Mouse (Mus musculus): ENCODE measurements around the gene Echdc2. TPM values are rescaled to one million over a fixed set of nuclear protein-coding genes. Genes with fewer than 3 reads are reported as not detected.
"Not testable (repeated sequence)": the region's sequence is repeated elsewhere in the genome, so short reads cannot be mapped to it uniquely, and the experiment has no call there.

Echdc2 gene
- polyA plus RNA-seq (2015; fragmentation: Nextera tagmentation; extraction: Ambion mirVana): 44.1 and 45.7 TPM in 2 replicates

- WGBS: under 1% methylated on average over 43 of the region's 43 CpGs
- ATAC-seq (ENCODE audit: insufficient number of reproducible peaks, low FRiP score, low TSS enrichment, low read depth): no peak
- Histone ChIP-seq H3K4me2 (peak within 1 kb of the TSS; percentile 88), H3K9ac (peak within 1 kb of the TSS; percentile 64), H3K4me1 (0 out of 2 replicates have a peak, but pooled peaks cover 7% of the 10 kb centered on the region), H3K27ac (0 out of 2 replicates have a peak within 1 kb of the TSS, but pooled peaks have one; percentile 11), H3K9me3 (no peaks in the 10 kb centered on the region), H3K4me3 (peak within 1 kb of the TSS; percentile 66), H3K36me3 (peaks cover 7% of the 10 kb centered on the region; the same call in 1 of the 2 replicates), H3K27me3 (no peaks in the 10 kb centered on the region)
These were observed at the start of gene Echdc2 for GRCm38 (mm10) chr4:108165152-108165895. Gene Echdc2, plus strand, starts transcription at chr4:108165437.

GRCm38 (mm10) chr4:108116466-108116865 is 48.8 kb upstream of the Echdc2 start:
- Histone ChIP-seq H3K4me1 (0 out of 2 replicates have a peak, but pooled peaks cover 3% of the 10 kb centered on the region), H3K27me3 (no peaks in the 10 kb centered on the region), H3K9me3 (no peaks in the 10 kb centered on the region), H3K4me3 (no peak overlapping the region), H3K9ac (no peak overlapping the region), H3K27ac (no peak overlapping the region), H3K4me2 (no peak overlapping the region), H3K36me3 (no peaks in the 10 kb centered on the region)
- 88% methylated on average over 2 of the region's 2 CpGs for WGBS
- no peak for ATAC-seq (ENCODE audit: insufficient number of reproducible peaks, low FRiP score, low TSS enrichment, low read depth)

DNA sequence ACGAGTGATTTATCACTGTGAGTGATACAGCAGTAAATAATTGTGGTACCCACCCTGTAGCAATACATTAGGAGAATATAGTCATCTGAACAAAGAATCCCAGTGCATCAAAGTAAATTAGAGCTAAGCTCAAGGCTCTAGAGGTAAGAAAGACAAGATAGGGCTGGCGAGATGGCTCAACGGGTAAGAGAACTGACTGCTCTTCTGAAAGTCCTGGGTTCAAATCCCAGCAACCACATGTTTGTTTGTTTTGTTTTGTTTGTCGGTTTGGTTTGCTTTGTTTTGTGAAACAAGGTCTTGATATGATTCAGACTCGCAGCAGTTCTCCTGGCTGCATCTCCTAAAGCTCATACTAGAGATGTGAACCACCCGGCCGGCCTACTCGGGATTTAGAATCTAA is 47.7 kb upstream of the Echdc2 start:
- Histone ChIP-seq H3K27me3 (no peaks in the 10 kb centered on the region), H3K4me1 (0 out of 2 replicates have a peak, but pooled peaks cover 3% of the 10 kb centered on the region), H3K9me3 (no peaks in the 10 kb centered on the region), H3K4me2 (no peak overlapping the region), H3K9ac (no peak overlapping the region), H3K27ac (no peak overlapping the region), H3K36me3 (no peaks in the 10 kb centered on the region), H3K4me3 (no peak overlapping the region)
- no peak for ATAC-seq (ENCODE audit: insufficient number of reproducible peaks, low FRiP score, low TSS enrichment, low read depth)
- WGBS: 90% methylated on average over 8 of the region's 8 CpGs

- WGBS: 13% methylated on average over 45 of the region's 45 CpGs
- Histone ChIP-seq H3K4me2 (peak overlapping the region; percentile 56), H3K27ac (peak overlapping the region; percentile 81), H3K9me3 (no peaks in the 10 kb centered on the region), H3K4me1 (0 out of 2 replicates have a peak, but pooled peaks cover 3% of the 10 kb centered on the region), H3K9ac (peak overlapping the region; percentile 53), H3K4me3 (peak overlapping the region; percentile 63), H3K27me3 (no peaks in the 10 kb centered on the region), H3K36me3 (no peaks in the 10 kb centered on the region)
- ATAC-seq (ENCODE audit: insufficient number of reproducible peaks, low FRiP score, low TSS enrichment, low read depth): peak; percentile 90
These were observed 47.0 kb upstream of the Echdc2 start for GRCm38 (mm10) chr4:108117924-108118876.

DNA sequence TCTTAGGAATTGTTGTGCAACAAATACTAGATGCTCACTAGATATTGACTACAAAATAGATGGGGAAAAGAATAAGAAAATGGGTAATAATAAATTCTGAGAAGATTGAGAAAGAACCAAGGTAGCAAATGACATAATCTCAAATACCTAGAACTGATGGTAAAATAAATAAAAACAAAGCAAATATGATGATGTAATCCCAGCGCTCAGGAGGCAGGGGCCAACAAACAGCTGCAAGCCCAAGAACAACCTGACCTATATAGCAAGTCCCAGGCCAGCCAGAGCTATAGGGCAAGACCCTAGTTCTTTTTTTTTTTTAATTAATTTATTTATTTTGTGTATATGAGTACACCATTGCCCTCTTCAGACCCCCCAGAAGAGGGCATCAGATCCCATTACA is 41.1 kb upstream of the Echdc2 start:
- WGBS: 86% methylated on average over 1 of the region's 1 CpGs
- no peaks in the 10 kb centered on the region for H3K4me1 ChIP-seq

DNA sequence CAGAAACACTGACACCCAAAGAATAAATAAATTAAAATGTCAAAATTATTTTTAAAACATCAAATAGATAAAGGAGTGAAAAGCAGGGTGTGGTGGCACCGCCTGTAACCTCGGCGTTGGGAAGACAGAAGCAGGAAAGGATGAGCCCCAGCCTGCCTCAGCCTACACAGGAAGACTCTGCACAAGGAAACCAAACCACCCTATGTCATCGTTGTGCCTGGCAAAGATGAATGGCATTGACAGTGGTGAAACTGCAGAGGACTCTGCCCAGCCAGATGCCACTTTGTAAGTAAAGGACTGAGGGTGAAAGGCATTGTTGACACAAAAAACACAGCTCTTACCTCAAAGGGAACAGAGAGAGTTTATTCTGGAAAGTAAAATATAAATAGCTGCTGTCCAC is 39.0 kb upstream of the Echdc2 start:
- no peak for ATAC-seq (ENCODE audit: insufficient number of reproducible peaks, low FRiP score, low TSS enrichment, low read depth)
- Histone ChIP-seq H3K4me3 (no peak overlapping the region), H3K36me3 (no peaks in the 10 kb centered on the region), H3K9me3 (no peaks in the 10 kb centered on the region), H3K4me1 (no peaks in the 10 kb centered on the region), H3K27ac (no peak overlapping the region), H3K27me3 (no peaks in the 10 kb centered on the region), H3K9ac (no peak overlapping the region), H3K4me2 (no peak overlapping the region)
- 80% methylated on average over 4 of the region's 4 CpGs for WGBS

More for the DNA sequence above, 41.1 kb upstream of the Echdc2 start:
- no peaks in the 10 kb centered on the region for H3K9me3 ChIP-seq
- H3K4me3 ChIP-seq: no peak overlapping the region
- no peak overlapping the region for H3K4me2 ChIP-seq
- ATAC-seq (ENCODE audit: insufficient number of reproducible peaks, low FRiP score, low TSS enrichment, low read depth): no peak
- no peaks in the 10 kb centered on the region for H3K27me3 ChIP-seq
- no peak overlapping the region for H3K27ac ChIP-seq
- no peak overlapping the region for H3K9ac ChIP-seq
- no peaks in the 10 kb centered on the region for H3K36me3 ChIP-seq

DNA sequence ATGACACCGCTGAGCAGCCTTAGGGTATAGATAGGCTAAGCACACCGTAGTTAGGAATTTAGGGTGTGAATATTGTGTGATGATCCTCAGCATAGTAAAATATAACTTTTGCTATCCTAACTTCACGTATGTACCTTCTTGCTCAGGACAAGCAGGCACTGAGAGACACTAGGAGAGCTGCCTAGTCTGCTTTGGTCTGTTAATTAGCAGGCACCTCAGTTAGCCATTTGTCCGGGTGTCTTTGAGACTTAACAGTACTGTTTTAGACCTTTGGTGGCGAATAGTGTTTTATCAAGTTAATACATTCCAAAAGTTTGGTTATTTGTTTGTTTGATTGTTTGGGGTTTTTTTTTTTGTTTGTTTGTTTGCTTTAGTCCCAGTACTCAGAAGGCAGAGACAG is 37.7 kb upstream of the Echdc2 start:
- H3K36me3 ChIP-seq: no peaks in the 10 kb centered on the region
- H3K4me3 ChIP-seq: no peak overlapping the region
- WGBS: 83% methylated on average over 5 of the region's 5 CpGs
- no peaks in the 10 kb centered on the region for H3K4me1 ChIP-seq
- no peak overlapping the region for H3K27ac ChIP-seq
- no peaks in the 10 kb centered on the region for H3K9me3 ChIP-seq
- H3K4me2 ChIP-seq: no peak overlapping the region
- H3K27me3 ChIP-seq: no peaks in the 10 kb centered on the region
- ATAC-seq (ENCODE audit: insufficient number of reproducible peaks, low FRiP score, low TSS enrichment, low read depth): no peak
- no peak overlapping the region for H3K9ac ChIP-seq

GRCm38 (mm10) chr4:108128339-108128738 is 36.9 kb upstream of the Echdc2 start:
- Histone ChIP-seq H3K27me3 (no peaks in the 10 kb centered on the region), H3K4me3 (no peak overlapping the region), H3K36me3 (no peaks in the 10 kb centered on the region), H3K4me1 (no peaks in the 10 kb centered on the region), H3K27ac (no peak overlapping the region), H3K9ac (no peak overlapping the region), H3K4me2 (no peak overlapping the region), H3K9me3 (no peaks in the 10 kb centered on the region)
- no peak for ATAC-seq (ENCODE audit: insufficient number of reproducible peaks, low FRiP score, low TSS enrichment, low read depth)
- WGBS: 86% methylated on average over 2 of the region's 2 CpGs

- 92% methylated on average over 3 of the region's 3 CpGs for WGBS
- no peak for ATAC-seq (ENCODE audit: insufficient number of reproducible peaks, low FRiP score, low TSS enrichment, low read depth)
- Histone ChIP-seq H3K4me1 (no peaks in the 10 kb centered on the region), H3K9me3 (no peaks in the 10 kb centered on the region), H3K27me3 (no peaks in the 10 kb centered on the region), H3K9ac (no peak overlapping the region), H3K27ac (no peak overlapping the region), H3K4me2 (no peak overlapping the region), H3K36me3 (no peaks in the 10 kb centered on the region), H3K4me3 (no peak overlapping the region)
These were observed 34.8 kb upstream of the Echdc2 start for GRCm38 (mm10) chr4:108130452-108130851.

DNA sequence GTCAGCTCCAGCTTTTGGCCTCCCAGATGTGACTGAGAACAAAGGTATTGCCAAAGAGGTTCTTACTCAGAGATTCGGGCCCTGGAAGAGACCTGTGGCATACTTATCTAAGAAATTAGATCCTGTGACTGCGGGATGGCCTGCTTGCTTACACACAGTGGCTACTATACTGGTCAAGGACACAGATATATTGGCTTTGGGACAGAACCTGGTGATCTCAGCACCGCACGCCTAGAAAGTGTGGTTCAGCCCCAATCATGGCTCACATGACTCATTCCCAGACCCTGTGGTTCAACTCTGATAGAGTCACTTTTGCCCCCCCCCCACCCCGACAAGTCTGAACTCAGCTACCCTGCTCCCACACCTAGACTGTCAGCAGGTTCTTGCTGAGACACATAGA is 28.3 kb upstream of the Echdc2 start:
- no peaks in the 10 kb centered on the region for H3K27me3 ChIP-seq
- H3K4me2 ChIP-seq: no peak overlapping the region
- H3K4me3 ChIP-seq: no peak overlapping the region
- WGBS: 90% methylated on average over 5 of the region's 5 CpGs
- H3K27ac ChIP-seq: no peak overlapping the region
- no peaks in the 10 kb centered on the region for H3K4me1 ChIP-seq
- no peak overlapping the region for H3K9ac ChIP-seq
- no peaks in the 10 kb centered on the region for H3K9me3 ChIP-seq
- ATAC-seq (ENCODE audit: insufficient number of reproducible peaks, low FRiP score, low TSS enrichment, low read depth): no peak
- no peaks in the 10 kb centered on the region for H3K36me3 ChIP-seq

GRCm38 (mm10) chr4:108143178-108143577 is 22.1 kb upstream of the Echdc2 start:
- H3K9me3 ChIP-seq; H3K4me3 ChIP-seq; H3K36me3 ChIP-seq; H3K4me2 ChIP-seq; H3K27me3 ChIP-seq; H3K9ac ChIP-seq; H3K4me1 ChIP-seq; ATAC-seq (ENCODE audit: insufficient number of reproducible peaks, low FRiP score, low TSS enrichment, low read depth); H3K27ac ChIP-seq: not testable (repeated sequence)
- WGBS: 87% methylated on average over 2 of the region's 2 CpGs

DNA sequence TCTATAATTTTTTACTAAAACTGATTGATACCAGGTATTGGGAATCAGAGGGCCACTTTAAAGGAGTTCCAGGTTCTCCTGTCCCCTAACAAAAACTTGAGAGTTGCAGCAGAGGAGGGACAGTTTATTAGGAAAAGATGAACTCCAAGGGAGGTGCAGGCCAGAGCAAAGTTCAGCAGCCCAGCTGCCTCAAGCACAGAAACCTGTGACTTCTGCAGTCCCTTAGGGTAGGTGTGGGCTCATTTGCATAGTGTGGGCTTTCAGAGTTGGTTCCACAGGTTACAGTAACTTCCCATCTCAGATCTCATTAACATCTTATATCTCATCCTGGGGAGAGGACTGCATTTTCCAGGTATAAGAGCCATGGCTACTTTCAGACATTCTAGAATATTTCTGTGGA is 21.5 kb upstream of the Echdc2 start:
- H3K9me3 ChIP-seq: no peaks in the 10 kb centered on the region
- H3K4me1 ChIP-seq: no peaks in the 10 kb centered on the region
- no peak for ATAC-seq (ENCODE audit: insufficient number of reproducible peaks, low FRiP score, low TSS enrichment, low read depth)
- no peak overlapping the region for H3K9ac ChIP-seq
- no peak overlapping the region for H3K27ac ChIP-seq
- H3K27me3 ChIP-seq: no peaks in the 10 kb centered on the region
- H3K4me2 ChIP-seq: no peak overlapping the region
- H3K36me3 ChIP-seq: no peaks in the 10 kb centered on the region
- H3K4me3 ChIP-seq: no peak overlapping the region
